Mouse (Mus musculus): ENCODE data around the gene Six6. TPM values are rescaled to one million over a fixed set of nuclear protein-coding genes. Genes with fewer than 3 reads are reported as not detected.
A peak's percentile ranks its signal among the peaks of the same experiment; 100 is the strongest.

Gene Six6
- total and polyA plus RNA-seq, 3 experiments, result 0.16 TPM; not detected in 2

DNA sequence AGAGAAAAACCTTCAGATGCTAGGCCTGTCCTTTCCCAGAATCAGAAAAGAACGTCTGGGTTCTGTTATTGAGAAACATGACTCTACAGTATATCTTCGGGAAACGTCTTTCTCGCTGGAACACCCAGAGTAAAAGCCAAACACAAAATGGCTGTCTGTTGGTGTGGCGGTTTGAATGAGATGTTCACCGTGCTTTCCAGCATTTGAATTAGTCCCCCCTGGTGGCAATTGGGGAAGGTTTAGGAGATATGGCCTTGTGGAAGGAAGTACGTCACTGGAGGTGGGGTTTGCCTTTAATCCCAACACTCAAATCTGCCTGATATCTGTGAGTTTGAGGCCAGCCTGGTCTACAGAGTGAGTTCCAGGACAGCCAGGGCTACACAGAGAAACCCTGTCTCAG is 27.8 kb downstream of the Six6 start:
- H3K4me3 ChIP-seq (ENCODE audit: low read depth, low read length), result no peak overlapping the region
- no peak for TF ChIP-seq GATA2 (IDR thresholded peaks at IDR 0.05; ENCODE audit: borderline replicate concordance, low read depth, low read length)

DNA sequence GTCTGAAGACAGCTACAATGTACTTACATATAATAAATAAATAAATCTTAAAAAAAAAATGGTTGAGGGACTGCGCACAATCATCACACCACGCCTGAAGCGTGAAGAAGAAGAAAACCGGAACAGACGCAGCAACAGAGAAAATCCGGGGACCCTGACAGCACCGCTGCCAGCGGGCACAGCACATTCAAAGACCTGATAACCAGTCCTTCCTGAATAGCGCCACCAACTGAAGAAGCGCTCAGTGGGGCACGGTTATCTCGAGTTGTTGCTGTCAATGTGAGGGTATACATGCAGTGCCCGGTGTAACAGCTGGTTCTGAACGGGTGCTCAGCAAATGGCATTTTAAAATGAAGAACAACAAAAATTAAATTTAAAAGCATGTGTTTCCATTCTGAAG is 30.9 kb downstream of the Six6 start:
- H3K36me3 ChIP-seq (replicated peaks), result no peaks in the 10 kb centered on the region
- DNase-seq (ENCODE audit: low spot score) (no peak), ATAC-seq (ENCODE audit: extremely low read depth, insufficient number of reproducible peaks, low FRiP score, poor library complexity, severe bottlenecking) (no peak)
- peaks cover 2% of the 10 kb centered on the region; the same call in 1 of the 2 replicates for H3K4me1 ChIP-seq (ENCODE audit: insufficient read depth, low read depth, low read length)
- TF ChIP-seq GATA2 (IDR thresholded peaks at IDR 0.05; ENCODE audit: borderline replicate concordance, low read depth, low read length) (no peak), CTCF (IDR thresholded peaks at IDR 0.05; ENCODE audit: low read depth, low read length) (no peak), TAL1 (conservative IDR thresholded peaks at IDR 0.05; ENCODE audit: low read depth, low read length) (no peak), POLR2AphosphoS5 (IDR thresholded peaks at IDR 0.05; ENCODE audit: insufficient replicate concordance, low read depth, low read length) (no peak), GATA1 (IDR thresholded peaks at IDR 0.05; ENCODE audit: borderline replicate concordance, low read length) (no peak)
- no peak overlapping the region for H3K4me3 ChIP-seq (ENCODE audit: low read depth, low read length)
- peaks cover 5% of the 10 kb centered on the region; the same call in 1 of the 2 replicates for H3K27me3 ChIP-seq (ENCODE audit: insufficient read depth, low read length)
- H3K9me3 ChIP-seq (replicated peaks), result no peaks in the 10 kb centered on the region

More for the DNA sequence above, 27.8 kb downstream of the Six6 start:
- peaks cover 2% of the 10 kb centered on the region; the same call in 1 of the 2 replicates for H3K27me3 ChIP-seq (ENCODE audit: insufficient read depth, low read length)
- no peaks in the 10 kb centered on the region for H3K9me3 ChIP-seq (replicated peaks)
- no peaks in the 10 kb centered on the region for H3K4me1 ChIP-seq (ENCODE audit: insufficient read depth, low read depth, low read length)
- no peak for ATAC-seq (ENCODE audit: extremely low read depth, insufficient number of reproducible peaks, low FRiP score, poor library complexity, severe bottlenecking)
- no peak for DNase-seq (ENCODE audit: low spot score)
- H3K36me3 ChIP-seq (replicated peaks), result no peaks in the 10 kb centered on the region

DNA sequence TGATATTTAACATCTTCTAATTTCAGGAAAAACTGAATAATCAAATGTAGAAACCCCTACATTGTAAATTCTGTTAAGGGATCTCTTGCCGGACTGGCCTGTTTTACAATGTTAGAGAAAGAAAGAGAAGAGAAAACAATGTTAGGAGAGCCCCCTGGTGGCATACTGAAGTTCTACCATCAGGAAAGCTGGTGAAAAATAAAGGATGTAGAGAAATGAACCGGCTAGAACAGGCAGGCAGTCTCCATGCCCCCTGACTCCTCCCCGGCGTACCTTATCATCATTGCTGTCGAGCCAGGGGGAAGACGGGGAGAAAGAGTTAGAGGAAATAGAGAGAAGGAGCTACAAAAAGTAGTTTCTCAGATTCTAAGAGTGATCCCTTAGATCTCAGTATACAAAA is 33.5 kb downstream of the Six6 start:
- DNase-seq (ENCODE audit: low spot score), result peak; percentile 20
- Histone ChIP-seq H3K9me3 (replicated peaks) (no peaks in the 10 kb centered on the region), H3K4me3 (ENCODE audit: low read depth, low read length) (no peak overlapping the region), H3K4me1 (ENCODE audit: insufficient read depth, low read depth, low read length) (peaks cover 9% of the 10 kb centered on the region), H3K27me3 (ENCODE audit: insufficient read depth, low read length) (peaks cover 9% of the 10 kb centered on the region; the same call in 1 of the 2 replicates), H3K36me3 (replicated peaks) (no peaks in the 10 kb centered on the region)
- no peak for TF ChIP-seq GATA1 (IDR thresholded peaks at IDR 0.05; ENCODE audit: borderline replicate concordance, low read length)
- no peak for TF ChIP-seq TAL1 (conservative IDR thresholded peaks at IDR 0.05; ENCODE audit: low read depth, low read length)
- TF ChIP-seq POLR2AphosphoS5 (IDR thresholded peaks at IDR 0.05; ENCODE audit: insufficient replicate concordance, low read depth, low read length), result no peak
- ATAC-seq (ENCODE audit: extremely low read depth, insufficient number of reproducible peaks, low FRiP score, poor library complexity, severe bottlenecking), result 0 out of 2 replicates have a peak, but pooled peaks have one; percentile 30

DNA sequence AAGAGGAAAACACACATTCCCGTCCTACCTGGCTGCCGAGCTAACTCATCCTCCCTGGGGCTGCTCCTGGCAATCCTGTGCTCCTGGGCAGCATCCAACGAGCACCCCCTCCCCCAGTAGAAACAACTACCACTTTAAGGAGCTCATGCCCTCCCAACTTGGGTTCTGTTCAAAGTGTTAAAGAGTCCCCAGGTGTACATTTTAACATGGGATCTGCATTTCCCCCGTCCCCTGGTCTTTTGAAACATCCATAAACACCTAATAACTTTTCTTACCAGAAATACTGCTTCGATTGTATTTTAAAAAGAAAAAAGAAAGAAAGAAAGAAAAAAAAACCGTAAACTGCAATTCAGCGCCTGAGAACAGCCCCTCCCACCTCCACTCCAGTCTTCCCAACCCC is 36.5 kb downstream of the Six6 start:
- TF ChIP-seq TAL1 (conservative IDR thresholded peaks at IDR 0.05; ENCODE audit: low read depth, low read length) (no peak), GATA1 (IDR thresholded peaks at IDR 0.05; ENCODE audit: borderline replicate concordance, low read length) (no peak), GATA2 (IDR thresholded peaks at IDR 0.05; ENCODE audit: borderline replicate concordance, low read depth, low read length) (no peak), POLR2AphosphoS5 (IDR thresholded peaks at IDR 0.05; ENCODE audit: insufficient replicate concordance, low read depth, low read length) (no peak), CTCF (IDR thresholded peaks at IDR 0.05; ENCODE audit: low read depth, low read length) (no peak)

DNA sequence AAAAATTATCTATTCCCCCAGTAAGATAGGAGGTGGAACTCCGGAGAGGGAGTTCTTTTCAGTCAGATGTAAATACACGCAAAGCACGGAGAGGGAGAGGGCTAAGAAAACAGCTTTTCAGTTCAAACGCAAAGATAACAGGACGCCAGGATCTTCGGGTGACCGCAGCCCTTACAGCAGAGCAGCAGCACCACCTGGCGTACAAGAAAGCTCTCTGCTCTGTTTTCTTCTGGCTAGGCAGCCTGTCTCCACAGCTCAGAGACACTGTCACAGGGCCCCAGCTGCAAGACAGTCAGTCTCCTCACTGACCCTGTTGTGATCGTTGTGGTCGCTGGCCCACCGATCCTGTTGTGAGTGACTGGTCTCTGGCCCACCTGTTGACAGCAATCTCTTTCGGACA is 37.0 kb downstream of the Six6 start:
- H3K4me3 ChIP-seq (ENCODE audit: low read depth, low read length), result peak overlapping the region; percentile 7; the same call in 1 of the 2 replicates
- DNase-seq (ENCODE audit: low spot score), result peak; percentile 53
- ATAC-seq (ENCODE audit: extremely low read depth, insufficient number of reproducible peaks, low FRiP score, poor library complexity, severe bottlenecking), result peak; percentile 82
- H3K36me3 ChIP-seq (replicated peaks), result no peaks in the 10 kb centered on the region
- H3K9me3 ChIP-seq (replicated peaks), result no peaks in the 10 kb centered on the region
- peaks cover 9% of the 10 kb centered on the region for H3K4me1 ChIP-seq (ENCODE audit: insufficient read depth, low read depth, low read length)
- TF ChIP-seq GATA1 (IDR thresholded peaks at IDR 0.05; ENCODE audit: borderline replicate concordance, low read length) (no peak), GATA2 (IDR thresholded peaks at IDR 0.05; ENCODE audit: borderline replicate concordance, low read depth, low read length) (no peak), CTCF (IDR thresholded peaks at IDR 0.05; ENCODE audit: low read depth, low read length) (peak; percentile 42; the same call in 1 of the 2 replicates), TAL1 (conservative IDR thresholded peaks at IDR 0.05; ENCODE audit: low read depth, low read length) (no peak), POLR2AphosphoS5 (IDR thresholded peaks at IDR 0.05; ENCODE audit: insufficient replicate concordance, low read depth, low read length) (no peak)
- peaks cover 21% of the 10 kb centered on the region for H3K27me3 ChIP-seq (ENCODE audit: insufficient read depth, low read length)

More for the DNA sequence above, 36.5 kb downstream of the Six6 start:
- DNase-seq (ENCODE audit: low spot score) (no peak), ATAC-seq (ENCODE audit: extremely low read depth, insufficient number of reproducible peaks, low FRiP score, poor library complexity, severe bottlenecking) (no peak)
- Histone ChIP-seq H3K4me3 (ENCODE audit: low read depth, low read length) (peak overlapping the region; percentile 37; the same call in 1 of the 2 replicates), H3K27me3 (ENCODE audit: insufficient read depth, low read length) (peaks cover 21% of the 10 kb centered on the region), H3K9me3 (replicated peaks) (no peaks in the 10 kb centered on the region), H3K36me3 (replicated peaks) (no peaks in the 10 kb centered on the region), H3K4me1 (ENCODE audit: insufficient read depth, low read depth, low read length) (peaks cover 9% of the 10 kb centered on the region)

DNA sequence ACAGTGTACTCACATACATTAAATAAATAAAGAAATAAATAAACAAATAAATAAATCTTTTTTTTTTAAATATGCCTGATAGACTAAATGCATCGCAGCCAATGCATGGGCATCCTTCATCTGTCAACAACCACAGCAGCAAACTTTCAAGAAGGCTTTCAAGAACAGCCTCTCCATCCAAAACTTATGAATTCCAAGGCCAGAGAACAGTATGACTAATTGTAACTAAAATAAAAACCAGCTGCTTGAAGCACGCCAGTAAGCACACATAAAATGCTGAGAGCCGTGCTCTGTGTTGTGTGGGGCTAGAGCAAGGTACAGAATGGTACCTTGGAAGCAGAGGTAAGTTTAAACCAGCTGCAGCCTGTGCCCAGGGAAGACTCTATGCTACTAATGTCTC is 38.2 kb downstream of the Six6 start:
- Histone ChIP-seq H3K9me3 (replicated peaks) (no peaks in the 10 kb centered on the region), H3K4me3 (ENCODE audit: low read depth, low read length) (no peak overlapping the region), H3K27me3 (ENCODE audit: insufficient read depth, low read length) (peaks cover 24% of the 10 kb centered on the region), H3K4me1 (ENCODE audit: insufficient read depth, low read depth, low read length) (peaks cover 9% of the 10 kb centered on the region), H3K36me3 (replicated peaks) (no peaks in the 10 kb centered on the region)
- DNase-seq (ENCODE audit: low spot score) (no peak), ATAC-seq (ENCODE audit: extremely low read depth, insufficient number of reproducible peaks, low FRiP score, poor library complexity, severe bottlenecking) (no peak)
- no peak for TF ChIP-seq POLR2AphosphoS5 (IDR thresholded peaks at IDR 0.05; ENCODE audit: insufficient replicate concordance, low read depth, low read length)
- no peak for TF ChIP-seq GATA1 (IDR thresholded peaks at IDR 0.05; ENCODE audit: borderline replicate concordance, low read length)
- no peak for TF ChIP-seq CTCF (IDR thresholded peaks at IDR 0.05; ENCODE audit: low read depth, low read length)
- no peak for TF ChIP-seq TAL1 (conservative IDR thresholded peaks at IDR 0.05; ENCODE audit: low read depth, low read length)
- TF ChIP-seq GATA2 (IDR thresholded peaks at IDR 0.05; ENCODE audit: borderline replicate concordance, low read depth, low read length), result no peak

Data from G1E (cell line).